Mouse (Mus musculus): ENCODE results near the gene Gm21833.
"Not testable (repeated sequence)": the region's sequence is repeated elsewhere in the genome, so short reads cannot be mapped to it uniquely, and the experiment has no call there.

GRCm38 (mm10) chr16:82828082-82828481 lies at the start of gene Gm21833:
- TF ChIP-seq CTCF (IDR thresholded peaks at IDR 0.05; ENCODE audit: borderline replicate concordance, extremely low read depth, insufficient read depth, insufficient read length); POLR2A (IDR thresholded peaks at IDR 0.05; ENCODE audit: borderline replicate concordance, extremely low read depth, insufficient read depth, insufficient read length, poor library complexity, severe bottlenecking): not testable (repeated sequence)

Data from brain, embryonic 14.5 days (tissue).